Mouse (Mus musculus) neural tube, embryonic 15.5 days (tissue): ENCODE results near the gene Ndel1. TPM values are rescaled to one million over a fixed set of nuclear protein-coding genes. Genes with fewer than 3 reads are reported as not detected.
A peak's percentile ranks its signal among the peaks of the same experiment; 100 is the strongest.

Experiments used
- ATAC-seq: fragments of 200-750 bp; cut with Nextera tagmentation; 2 replicates; pipeline ENCODE4 v1.8.0; 2017; ENCODE audit warnings: mild to moderate bottlenecking, moderate TSS enrichment, moderate library complexity; ENCODE audit not compliant: low FRiP score
- H3K27ac ChIP-seq: fragments of 300-500 bp; sonication (generic); replicated peaks from 2 replicates; pipeline ENCODE4 v1.5.1; 2015; ENCODE audit warnings: mild to moderate bottlenecking, inconsistent platforms
- H3K27me3 ChIP-seq: fragments of 300-500 bp; sonication (generic); replicated peaks from 2 replicates; pipeline ENCODE4 v1.6.1; 2015; ENCODE audit warnings: inconsistent platforms
- H3K36me3 ChIP-seq: fragments of 300-500 bp; sonication (generic); 2 replicates; pipeline ENCODE4 v1.6.1; 2015; ENCODE audit warnings: inconsistent platforms
- H3K4me1 ChIP-seq: fragments of 300-500 bp; sonication (generic); 2 replicates; pipeline ENCODE4 v1.6.1; 2015; ENCODE audit warnings: inconsistent platforms
- H3K4me2 ChIP-seq: fragments of 300-500 bp; sonication (generic); 2 replicates; pipeline ENCODE4 v1.6.1; 2015; ENCODE audit warnings: inconsistent platforms, mild to moderate bottlenecking, moderate library complexity
- H3K4me3 ChIP-seq: fragments of 300-500 bp; sonication (generic); replicated peaks from 2 replicates; pipeline ENCODE4 v1.5.1; 2015; ENCODE audit warnings: mild to moderate bottlenecking, inconsistent platforms
- H3K9ac ChIP-seq: fragments of 300-500 bp; sonication (generic); replicated peaks from 2 replicates; pipeline ENCODE4 v1.6.1; 2015; ENCODE audit warnings: mild to moderate bottlenecking, inconsistent platforms
- H3K9me3 ChIP-seq: fragments of 300-500 bp; sonication (generic); replicated peaks from 2 replicates; pipeline ENCODE4 v1.6.1; 2016; ENCODE audit warnings: inconsistent platforms
- WGBS: fragments of 180-500 bp; shearing (Covaris S2); methylation state at CpG from one replicate; pipeline ENCODE4 v1.1.7; 2015; ENCODE audit warnings: mixed read lengths; 5-methylcytosine and 5-hydroxymethylcytosine counted together
- polyA plus RNA-seq: library from polyadenylated mRNA; unstranded; fragments of >200 nt; fragmentation: Nextera tagmentation; extraction: Ambion mirVana; gene quantifications from 2 replicates; pipeline ENCODE4 v1.2.1, GENCODE M21; 2015

The Ndel1 gene
- 111 and 115 TPM in 2 replicates for polyA plus RNA-seq

- WGBS: 38% methylated on average over 6 of the region's 6 CpGs
- Histone ChIP-seq H3K9ac (no peak within 1 kb of the TSS), H3K4me2 (no peak within 1 kb of the TSS), H3K4me1 (no peaks in the 10 kb centered on the region), H3K27me3 (no peaks in the 10 kb centered on the region), H3K36me3 (no peaks in the 10 kb centered on the region), H3K4me3 (no peak within 1 kb of the TSS), H3K9me3 (no peaks in the 10 kb centered on the region), H3K27ac (no peak within 1 kb of the TSS)
- no peak for ATAC-seq
Observed at GRCm38 (mm10) chr11:68871748-68872147, at the start of gene Ndel1. Gene Ndel1 (minus strand): TSS chr11:68871858.

GRCm38 (mm10) chr11:68914566-68914965, 42.9 kb upstream of the Ndel1 start:
- 92% methylated on average over 4 of the region's 4 CpGs for WGBS
- Histone ChIP-seq H3K4me2 (no peak overlapping the region), H3K36me3 (no peaks in the 10 kb centered on the region), H3K27me3 (no peaks in the 10 kb centered on the region), H3K9ac (no peak overlapping the region), H3K4me1 (no peaks in the 10 kb centered on the region), H3K9me3 (no peaks in the 10 kb centered on the region), H3K27ac (no peak overlapping the region), H3K4me3 (no peak overlapping the region)
- no peak for ATAC-seq

- no peak overlapping the region for H3K4me3 ChIP-seq
- no peak overlapping the region for H3K27ac ChIP-seq
- H3K4me2 ChIP-seq: no peak overlapping the region
- 49% methylated on average over 14 of the region's 14 CpGs for WGBS
- no peaks in the 10 kb centered on the region for H3K4me1 ChIP-seq
- no peak for ATAC-seq
- H3K27me3 ChIP-seq: no peaks in the 10 kb centered on the region
- H3K9ac ChIP-seq: no peak overlapping the region
- H3K36me3 ChIP-seq: peaks cover 6% of the 10 kb centered on the region
- H3K9me3 ChIP-seq: no peaks in the 10 kb centered on the region
Observed at GRCm38 (mm10) chr11:68911531-68912177, 40.0 kb upstream of the Ndel1 start.

GRCm38 (mm10) chr11:68908846-68909503, 37.3 kb upstream of the Ndel1 start:
- no peaks in the 10 kb centered on the region for H3K9me3 ChIP-seq
- no peak for ATAC-seq
- no peak overlapping the region for H3K9ac ChIP-seq
- no peak overlapping the region for H3K4me3 ChIP-seq
- no peak overlapping the region for H3K27ac ChIP-seq
- 0 out of 2 replicates have a peak, but pooled peaks cover 3% of the 10 kb centered on the region for H3K4me1 ChIP-seq
- H3K36me3 ChIP-seq: peaks cover 32% of the 10 kb centered on the region
- H3K4me2 ChIP-seq: no peak overlapping the region
- WGBS: 52% methylated on average over 7 of the region's 7 CpGs
- no peaks in the 10 kb centered on the region for H3K27me3 ChIP-seq

- Histone ChIP-seq H3K4me3 (no peak overlapping the region), H3K36me3 (peaks cover 42% of the 10 kb centered on the region), H3K27ac (no peak overlapping the region), H3K9ac (no peak overlapping the region), H3K4me1 (peaks cover 14% of the 10 kb centered on the region), H3K27me3 (no peaks in the 10 kb centered on the region), H3K4me2 (no peak overlapping the region), H3K9me3 (no peaks in the 10 kb centered on the region)
- no peak for ATAC-seq
- 82% methylated on average over 3 of the region's 3 CpGs for WGBS
Observed at GRCm38 (mm10) chr11:68907251-68907650, 35.6 kb upstream of the Ndel1 start.

GRCm38 (mm10) chr11:68906461-68906790, 34.8 kb upstream of the Ndel1 start:
- peaks cover 14% of the 10 kb centered on the region for H3K4me1 ChIP-seq
- no peak overlapping the region for H3K27ac ChIP-seq
- no peak for ATAC-seq
- 78% methylated on average over 4 of the region's 4 CpGs for WGBS
- no peak overlapping the region for H3K4me2 ChIP-seq
- no peaks in the 10 kb centered on the region for H3K9me3 ChIP-seq
- H3K27me3 ChIP-seq: no peaks in the 10 kb centered on the region
- H3K36me3 ChIP-seq: peaks cover 42% of the 10 kb centered on the region
- H3K4me3 ChIP-seq: no peak overlapping the region
- H3K9ac ChIP-seq: no peak overlapping the region

GRCm38 (mm10) chr11:68905665-68906460, 34.2 kb upstream of the Ndel1 start:
- H3K4me2 ChIP-seq: no peak overlapping the region
- peaks cover 42% of the 10 kb centered on the region for H3K36me3 ChIP-seq
- 90% methylated on average over 9 of the region's 9 CpGs for WGBS

GRCm38 (mm10) chr11:68905138-68905531, 33.5 kb upstream of the Ndel1 start:
- H3K4me3 ChIP-seq: no peak overlapping the region
- no peak overlapping the region for H3K9ac ChIP-seq
- H3K4me1 ChIP-seq: peaks cover 20% of the 10 kb centered on the region
- H3K27ac ChIP-seq: no peak overlapping the region
- no peaks in the 10 kb centered on the region for H3K9me3 ChIP-seq
- H3K36me3 ChIP-seq: peaks cover 42% of the 10 kb centered on the region
- ATAC-seq: no peak
- H3K4me2 ChIP-seq: no peak overlapping the region
- no peaks in the 10 kb centered on the region for H3K27me3 ChIP-seq
- 79% methylated on average over 3 of the region's 3 CpGs for WGBS

More at GRCm38 (mm10) chr11:68905665-68906460, 34.2 kb upstream of the Ndel1 start:
- Histone ChIP-seq H3K4me3 (no peak overlapping the region), H3K27ac (no peak overlapping the region), H3K4me1 (peaks cover 17% of the 10 kb centered on the region), H3K9ac (no peak overlapping the region), H3K9me3 (no peaks in the 10 kb centered on the region), H3K27me3 (no peaks in the 10 kb centered on the region)
- ATAC-seq: no peak

- ATAC-seq: no peak
- 86% methylated on average over 8 of the region's 8 CpGs for WGBS
- Histone ChIP-seq H3K27ac (no peak overlapping the region), H3K4me2 (no peak overlapping the region), H3K9ac (no peak overlapping the region), H3K4me1 (peaks cover 20% of the 10 kb centered on the region), H3K27me3 (no peaks in the 10 kb centered on the region), H3K36me3 (peaks cover 42% of the 10 kb centered on the region), H3K4me3 (no peak overlapping the region), H3K9me3 (no peaks in the 10 kb centered on the region)
Observed at GRCm38 (mm10) chr11:68904375-68905137, 32.9 kb upstream of the Ndel1 start.

- peaks cover 42% of the 10 kb centered on the region for H3K36me3 ChIP-seq
Observed at GRCm38 (mm10) chr11:68903775-68904174, 32.1 kb upstream of the Ndel1 start.

GRCm38 (mm10) chr11:68902823-68903222, 31.2 kb upstream of the Ndel1 start:
- peaks cover 42% of the 10 kb centered on the region for H3K36me3 ChIP-seq
- 81% methylated on average over 5 of the region's 5 CpGs for WGBS
- no peak overlapping the region for H3K27ac ChIP-seq
- 0 out of 2 replicates have a peak, but pooled peaks cover 4% of the 10 kb centered on the region for H3K27me3 ChIP-seq
- H3K4me2 ChIP-seq: peak overlapping the region; percentile 80
- ATAC-seq: no peak
- H3K4me1 ChIP-seq: peaks cover 20% of the 10 kb centered on the region
- H3K9ac ChIP-seq: peak overlapping the region; percentile 96
- H3K9me3 ChIP-seq: no peaks in the 10 kb centered on the region
- H3K4me3 ChIP-seq: peak overlapping the region; percentile 93

More at GRCm38 (mm10) chr11:68903775-68904174, 32.1 kb upstream of the Ndel1 start:
- Histone ChIP-seq H3K9me3 (no peaks in the 10 kb centered on the region), H3K4me2 (no peak overlapping the region), H3K27ac (no peak overlapping the region), H3K27me3 (0 out of 2 replicates have a peak, but pooled peaks cover 4% of the 10 kb centered on the region), H3K4me3 (no peak overlapping the region), H3K4me1 (peaks cover 20% of the 10 kb centered on the region), H3K9ac (no peak overlapping the region)
- 94% methylated on average over 2 of the region's 2 CpGs for WGBS
- ATAC-seq: no peak
